Mouse (Mus musculus): Measurements from ENCODE around the gene Flt3.

The Flt3 gene

GRCm38 (mm10) chr5:147351931-147352330, 48.4 kb downstream of the Flt3 start:
- no peak for DNase-seq

GRCm38 (mm10) chr5:147345981-147346380, 54.3 kb downstream of the Flt3 start:
- no peak for DNase-seq

GRCm38 (mm10) chr5:147343904-147344303, 56.4 kb downstream of the Flt3 start:
- no peak for DNase-seq

GRCm38 (mm10) chr5:147342901-147343300, 57.4 kb downstream of the Flt3 start:
- DNase-seq: no peak

- peak; percentile 9 for DNase-seq
Measured at GRCm38 (mm10) chr5:147340741-147341414, 59.4 kb downstream of the Flt3 start.

GRCm38 (mm10) chr5:147339560-147339959, 60.7 kb downstream of the Flt3 start:
- DNase-seq: no peak

GRCm38 (mm10) chr5:147338967-147339366, 61.3 kb downstream of the Flt3 start:
- DNase-seq: no peak

- no peak for DNase-seq
Measured at GRCm38 (mm10) chr5:147332711-147333110, 67.6 kb downstream of the Flt3 start.

- DNase-seq: peak; percentile 43
Measured at GRCm38 (mm10) chr5:147331547-147331946, 68.7 kb downstream of the Flt3 start.

- DNase-seq: no peak
Measured at GRCm38 (mm10) chr5:147329946-147330345, 70.3 kb downstream of the Flt3 start.

- no peak for DNase-seq
Measured at GRCm38 (mm10) chr5:147327636-147328035, 72.7 kb downstream of the Flt3 start.

- DNase-seq: no peak
Measured at GRCm38 (mm10) chr5:147325931-147326330, 74.4 kb downstream of the Flt3 start.

- DNase-seq: peak; percentile 66
Measured at GRCm38 (mm10) chr5:147323237-147323917, 76.9 kb downstream of the Flt3 start.

GRCm38 (mm10) chr5:147322183-147322582, 78.1 kb downstream of the Flt3 start, which contains the start of gene Urad:
Urad (minus strand) TSS chr5:147322440.
- DNase-seq: no peak

- DNase-seq: peak; percentile 62
Measured at GRCm38 (mm10) chr5:147319653-147320052, 80.6 kb downstream of the Flt3 start.

- DNase-seq: no peak
Measured at GRCm38 (mm10) chr5:147317991-147318390, 82.3 kb downstream of the Flt3 start.

- DNase-seq: no peak
Measured at GRCm38 (mm10) chr5:147317321-147317720, 83.0 kb downstream of the Flt3 start.

GRCm38 (mm10) chr5:147315432-147316075, 84.7 kb downstream of the Flt3 start:
- no peak for DNase-seq

- DNase-seq: no peak
Measured at GRCm38 (mm10) chr5:147314646-147315431, 85.5 kb downstream of the Flt3 start.

GRCm38 (mm10) chr5:147312830-147313685, 87.2 kb downstream of the Flt3 start:
- no peak for DNase-seq

GRCm38 (mm10) chr5:147309786-147310185, 90.5 kb downstream of the Flt3 start:
- DNase-seq: no peak

- DNase-seq: no peak
Measured at GRCm38 (mm10) chr5:147308451-147308850, 91.8 kb downstream of the Flt3 start.
